Mouse (Mus musculus) brain, embryonic 14.5 days (tissue): ENCODE measurements at regions not wholly inside any gene's neighbourhood (a gene's known extent, or its start where the extent isn't known, plus 50 kb on each side); places are given as distances from the start of the nearest gene placed in this dataset.
"Not testable (repeated sequence)": the region's sequence is repeated elsewhere in the genome, so short reads cannot be mapped to it uniquely, and the experiment has no call there.

Source experiments
- DNase-seq: peaks from one replicate; pipeline ENCODE4 v3.0.0-alpha.2; 2011; ENCODE audit warnings: low read depth
- CTCF ChIP-seq: fragments of 200-500 bp; IDR thresholded peaks from 2 replicates; pipeline ENCODE4 v1.5.1; 2012; ENCODE audit warnings: inconsistent platforms, mild to moderate bottlenecking, moderate library complexity, borderline replicate concordance; ENCODE audit not compliant: insufficient read depth, insufficient read length; ENCODE audit errors: extremely low read depth
- POLR2A ChIP-seq: fragments of 200-500 bp; IDR thresholded peaks from 2 replicates; pipeline ENCODE4 v1.6.1; 2012; ENCODE audit warnings: mild to moderate bottlenecking, inconsistent platforms, borderline replicate concordance; ENCODE audit not compliant: poor library complexity, insufficient read depth, insufficient read length, severe bottlenecking; ENCODE audit errors: extremely low read depth

GRCm38 (mm10) chr6:67790742-67791141 lies 255.1 kb upstream of the Tacstd2 start:
- DNase-seq, result no peak
- TF ChIP-seq CTCF (no peak), POLR2A (no peak)

DNA sequence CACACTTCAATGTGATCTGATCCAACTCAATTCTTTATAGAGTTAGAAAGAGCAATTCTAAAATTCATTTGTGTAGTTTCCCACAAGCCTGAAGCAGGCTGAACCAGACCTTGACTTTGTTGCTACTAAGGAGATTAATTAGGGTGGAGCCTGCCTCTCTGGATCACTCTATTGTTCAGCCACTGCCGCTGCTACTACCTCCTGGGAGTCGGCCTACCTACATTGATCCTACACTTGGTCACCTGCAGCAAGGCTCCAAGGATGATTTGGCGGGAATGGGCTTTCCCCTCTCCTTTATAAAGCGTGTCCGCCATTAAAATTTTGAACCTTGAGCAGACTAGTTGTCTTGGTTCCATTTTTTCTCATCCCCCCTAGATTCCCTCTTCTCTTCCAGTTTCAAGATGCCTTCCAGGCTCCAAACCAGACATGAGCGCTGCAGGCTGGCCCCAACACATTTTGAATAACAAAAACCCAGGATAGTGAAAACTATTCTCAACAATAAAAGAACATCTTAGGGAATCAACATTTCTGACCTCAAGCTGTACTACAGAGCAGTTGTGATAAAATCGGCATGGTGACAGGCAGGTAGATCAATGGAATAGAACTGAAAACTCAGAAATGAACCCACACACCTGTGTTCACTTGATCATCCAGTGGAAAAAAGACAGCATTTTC lies 251.6 kb upstream of the Tacstd2 start:
- TF ChIP-seq CTCF (no peak), POLR2A (no peak)
- DNase-seq, result no peak

GRCm38 (mm10) chr6:67778883-67779282 lies 243.3 kb upstream of the Tacstd2 start:
- peak; percentile 6 for DNase-seq
- TF ChIP-seq CTCF, result no peak
- TF ChIP-seq POLR2A, result no peak

DNA sequence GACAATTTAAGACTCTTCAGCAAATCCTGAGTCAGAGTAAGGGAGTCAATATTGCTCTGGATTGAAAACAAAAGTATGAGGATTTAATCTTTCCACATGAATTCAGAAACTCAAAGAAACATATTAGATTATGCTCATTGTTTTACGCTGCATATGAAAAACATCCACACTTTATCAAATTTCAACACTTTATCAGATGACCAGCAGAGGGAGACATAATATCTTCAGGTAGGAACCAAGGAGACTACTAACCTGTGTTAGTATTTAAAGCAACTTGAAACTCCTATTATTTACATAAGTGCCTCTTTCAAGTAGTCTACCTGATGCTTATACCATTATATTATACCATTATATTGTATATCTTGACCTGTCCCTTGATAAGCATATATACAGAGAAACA lies 218.5 kb upstream of the Tacstd2 start:
- DNase-seq, result not testable (repeated sequence)

- TF ChIP-seq CTCF (no peak), POLR2A (no peak)
- peak; percentile 2 for DNase-seq
Measured at GRCm38 (mm10) chr6:67725611-67726010, 190.0 kb upstream of the Tacstd2 start.

DNA sequence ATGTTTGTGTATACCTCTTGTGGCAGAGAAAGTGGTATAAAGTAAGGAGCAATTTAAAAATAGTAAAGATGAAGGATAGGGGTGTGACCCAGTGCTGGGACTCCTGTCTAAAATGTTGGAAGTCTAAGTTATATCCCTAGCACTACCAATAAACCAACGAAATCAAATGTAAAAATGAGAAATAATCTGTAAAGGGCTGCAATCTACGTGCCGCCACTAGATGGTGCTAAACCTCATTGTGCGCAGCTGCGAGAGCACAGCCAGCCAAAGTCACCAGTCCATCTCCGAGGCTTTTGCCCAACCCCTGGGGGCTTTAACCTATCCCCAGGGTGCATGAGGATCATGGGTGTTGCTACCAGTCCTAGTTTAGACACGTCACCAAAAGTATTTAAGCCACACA lies 163.4 kb upstream of the Tacstd2 start:
- peak; percentile 3 for DNase-seq

DNA sequence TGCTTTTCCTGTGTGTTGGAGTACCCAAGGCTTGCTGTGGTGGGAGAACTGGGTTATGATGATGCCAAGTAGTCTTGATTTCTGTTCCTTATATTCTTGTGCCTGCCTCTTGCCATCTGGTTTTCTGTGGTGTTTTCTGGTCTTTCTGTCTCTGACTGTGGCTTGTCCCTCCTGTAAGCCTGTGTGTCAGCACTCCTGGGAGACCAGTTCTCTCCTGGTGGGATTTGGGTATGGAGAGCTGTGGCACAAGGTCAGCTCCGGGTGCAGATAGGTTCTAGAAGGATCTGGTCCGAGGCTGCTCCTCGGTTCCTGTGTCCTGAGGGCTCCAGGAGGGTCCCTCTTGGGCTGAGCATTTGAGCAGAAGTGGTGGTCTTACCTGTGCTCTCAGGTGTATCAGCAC lies 155.4 kb upstream of the Tacstd2 start:
- DNase-seq, result not testable (repeated sequence)

DNA sequence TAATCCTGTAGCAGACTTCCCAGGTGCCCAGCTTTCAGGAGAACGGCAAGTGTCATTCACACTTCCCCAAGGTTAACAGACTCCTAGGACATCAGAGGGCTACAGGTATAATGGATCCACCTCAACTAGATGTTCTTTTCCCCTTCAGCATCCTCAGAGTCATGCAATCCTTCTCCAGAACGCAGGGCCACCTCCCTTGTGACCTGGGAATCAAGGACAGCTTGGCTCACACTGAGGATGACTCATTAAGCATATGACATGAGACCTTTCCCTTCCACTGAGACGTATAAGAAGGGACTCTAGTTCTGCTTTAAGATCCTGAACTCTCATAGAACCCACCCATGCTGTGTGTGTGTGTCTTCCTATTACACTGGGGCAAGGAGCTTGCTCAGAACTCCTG lies 147.5 kb upstream of the Tacstd2 start:
- not testable (repeated sequence) for DNase-seq

- not testable (repeated sequence) for DNase-seq
Measured at GRCm38 (mm10) chr6:67681641-67682040, 146.0 kb upstream of the Tacstd2 start.

DNA sequence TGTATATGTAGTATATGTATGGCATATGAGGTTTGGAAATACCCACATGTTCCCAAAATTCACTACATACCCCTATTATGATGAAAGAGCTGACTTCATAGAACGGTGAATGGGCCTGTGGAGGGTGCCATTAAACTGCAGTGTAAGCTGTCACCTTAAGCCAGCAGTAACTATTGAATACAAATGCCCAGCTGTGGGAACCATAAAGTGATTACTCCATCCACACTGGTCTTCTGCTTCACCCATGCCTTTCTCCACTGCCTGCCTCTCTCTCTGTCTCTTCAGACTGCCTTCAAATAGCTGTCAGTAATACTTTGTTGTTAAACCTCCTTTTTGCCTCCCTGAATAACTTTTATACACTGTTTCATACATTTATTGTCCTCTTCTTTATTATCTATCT lies 143.5 kb upstream of the Tacstd2 start:
- not testable (repeated sequence) for DNase-seq

GRCm38 (mm10) chr6:67674717-67675116 lies 139.1 kb upstream of the Tacstd2 start:
- not testable (repeated sequence) for DNase-seq

DNA sequence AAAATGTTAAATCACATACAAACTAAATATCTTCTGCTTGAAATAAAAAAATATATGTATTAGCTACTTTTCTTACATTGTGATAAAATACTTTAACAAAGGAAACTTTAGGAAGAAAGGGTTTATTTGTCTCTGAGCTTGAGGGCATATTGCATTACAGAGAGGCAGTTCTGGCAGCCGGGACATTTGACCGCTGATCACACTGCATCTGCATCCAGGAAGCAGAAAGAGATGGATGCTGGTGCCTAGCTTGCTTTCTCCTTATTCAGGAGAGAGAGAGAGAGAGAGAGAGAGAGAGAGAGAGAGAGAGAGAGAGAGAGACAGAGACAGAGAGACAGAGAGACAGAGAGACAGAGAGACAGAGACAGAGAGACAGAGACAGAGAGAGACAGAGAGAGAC lies 137.7 kb upstream of the Tacstd2 start:
- not testable (repeated sequence) for DNase-seq

DNA sequence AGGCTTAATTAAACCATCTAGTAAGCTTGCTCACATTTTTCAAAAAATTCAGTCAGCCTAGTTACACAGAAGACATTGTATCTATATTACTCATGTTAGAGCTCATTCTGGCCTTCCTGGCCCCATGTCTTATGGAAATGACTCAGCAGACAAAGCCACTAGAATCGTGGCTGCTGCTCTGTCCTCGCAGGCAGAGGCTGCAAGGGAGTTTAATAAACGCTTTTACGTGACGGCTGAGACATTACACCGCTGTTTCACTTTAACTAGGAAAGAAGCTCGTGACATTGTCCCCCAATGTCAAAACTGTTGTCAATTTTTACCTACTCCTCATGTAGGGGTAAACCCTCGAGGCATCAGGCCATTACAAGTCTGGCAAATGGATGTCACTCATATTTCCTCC lies 132.5 kb upstream of the Tacstd2 start:
- DNase-seq, result not testable (repeated sequence)

- TF ChIP-seq CTCF, result no peak
- TF ChIP-seq POLR2A, result no peak
- peak; percentile 7 for DNase-seq
Measured at GRCm38 (mm10) chr6:67631617-67632016, 96.0 kb upstream of the Tacstd2 start.

DNA sequence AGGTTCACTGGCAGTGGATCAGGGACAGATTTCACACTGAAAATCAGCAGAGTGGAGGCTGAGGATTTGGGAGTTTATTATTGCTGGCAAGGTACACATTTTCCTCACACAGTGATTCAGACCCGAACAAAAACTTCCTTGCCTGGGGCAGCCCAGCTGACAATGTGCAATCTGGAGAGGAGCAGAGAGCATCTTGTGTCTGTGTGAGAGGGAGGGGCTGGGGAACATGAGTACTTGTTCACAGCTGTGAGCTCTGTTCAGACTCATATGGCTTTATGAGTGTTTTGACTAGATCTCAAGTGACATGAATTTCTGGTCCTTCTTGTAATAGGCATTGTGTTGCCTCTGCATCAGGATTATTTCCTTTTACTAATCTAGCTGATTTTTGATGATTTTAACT lies 74.8 kb upstream of the Tacstd2 start:
- TF ChIP-seq POLR2A, result no peak
- no peak for TF ChIP-seq CTCF
- peak; percentile 52 for DNase-seq

DNA sequence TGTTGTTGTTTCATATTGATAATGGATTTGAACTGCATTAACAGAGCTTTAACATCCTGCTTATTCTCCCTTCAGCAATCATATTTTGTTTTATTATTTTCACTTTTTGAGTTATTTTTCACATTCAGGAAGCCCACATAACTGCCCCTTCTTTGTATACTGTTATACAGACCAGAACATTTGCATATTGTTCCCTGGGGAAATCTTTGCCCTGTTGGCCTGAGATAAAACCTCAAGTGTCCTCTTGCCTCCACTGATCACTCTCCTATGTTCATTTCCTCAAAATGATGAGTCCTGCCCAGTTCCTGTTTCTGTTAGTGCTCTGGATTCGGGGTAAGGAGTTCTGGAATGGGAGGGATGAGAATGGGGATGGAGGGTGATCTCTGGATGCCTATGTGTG lies 73.9 kb upstream of the Tacstd2 start:
- DNase-seq, result not testable (repeated sequence)
